Mouse (Mus musculus): Measurements from ENCODE around the gene Kcnk4. TPM values are rescaled to one million over a fixed set of nuclear protein-coding genes. Genes with fewer than 3 reads are reported as not detected.

Gene Kcnk4
- polyA plus RNA-seq, 1 experiment from 2014 or later: 1.1 TPM

- no peak overlapping the region for H3K27ac ChIP-seq
- no peaks in the 10 kb centered on the region for H3K27me3 ChIP-seq (replicated peaks)
- no peak for ATAC-seq (ENCODE audit: low FRiP score, low read depth)
- no peaks in the 10 kb centered on the region for H3K9me3 ChIP-seq
- H3K4me1 ChIP-seq: peaks cover 26% of the 10 kb centered on the region
- no peak overlapping the region for H3K9ac ChIP-seq
- no peak overlapping the region for H3K4me3 ChIP-seq
- no peak overlapping the region for H3K4me2 ChIP-seq (replicated peaks)
- 54% methylated on average over 9 of the region's 9 CpGs for WGBS
- H3K36me3 ChIP-seq: peaks cover 34% of the 10 kb centered on the region
Observed at GRCm38 (mm10) chr19:6954046-6954445, 19.7 kb upstream of the Kcnk4 start.

- Histone ChIP-seq H3K4me3 (no peak overlapping the region), H3K9ac (peak overlapping the region; percentile 67; the same call in 1 of the 2 replicates), H3K27me3 (replicated peaks) (no peaks in the 10 kb centered on the region), H3K27ac (no peak overlapping the region), H3K36me3 (peaks cover 24% of the 10 kb centered on the region; the same call in 1 of the 2 replicates), H3K4me2 (replicated peaks) (peak overlapping the region; percentile 97), H3K4me1 (peaks cover 26% of the 10 kb centered on the region), H3K9me3 (no peaks in the 10 kb centered on the region)
- ATAC-seq (ENCODE audit: low FRiP score, low read depth): no peak
- WGBS: 37% methylated on average over 3 of the region's 3 CpGs
Observed at GRCm38 (mm10) chr19:6952712-6953037, 18.4 kb upstream of the Kcnk4 start.

- H3K27ac ChIP-seq: peak overlapping the region; percentile 91
- no peaks in the 10 kb centered on the region for H3K27me3 ChIP-seq (replicated peaks)
- H3K4me1 ChIP-seq: peaks cover 26% of the 10 kb centered on the region
- 4% methylated on average over 31 of the region's 31 CpGs for WGBS
- ATAC-seq (ENCODE audit: low FRiP score, low read depth): peak; percentile 33
- H3K4me2 ChIP-seq (replicated peaks): peak overlapping the region; percentile 97
- H3K4me3 ChIP-seq: peak overlapping the region; percentile 49
- peaks cover 24% of the 10 kb centered on the region; the same call in 1 of the 2 replicates for H3K36me3 ChIP-seq
- H3K9me3 ChIP-seq: no peaks in the 10 kb centered on the region
- peak overlapping the region; percentile 67 for H3K9ac ChIP-seq
Observed at GRCm38 (mm10) chr19:6951994-6952711, 17.8 kb upstream of the Kcnk4 start.

- Histone ChIP-seq H3K4me3 (peak overlapping the region; percentile 49), H3K36me3 (peaks cover 24% of the 10 kb centered on the region; the same call in 1 of the 2 replicates), H3K4me1 (peaks cover 26% of the 10 kb centered on the region), H3K27ac (peak overlapping the region; percentile 91), H3K4me2 (replicated peaks) (peak overlapping the region; percentile 97), H3K9ac (peak overlapping the region; percentile 67), H3K9me3 (no peaks in the 10 kb centered on the region), H3K27me3 (replicated peaks) (no peaks in the 10 kb centered on the region)
- under 1% methylated on average over 35 of the region's 35 CpGs for WGBS
- peak; percentile 83 for ATAC-seq (ENCODE audit: low FRiP score, low read depth)
Observed at GRCm38 (mm10) chr19:6951381-6951968, 17.2 kb upstream of the Kcnk4 start.

GRCm38 (mm10) chr19:6950613-6951153 lies 16.4 kb upstream of the Kcnk4 start:
- H3K27me3 ChIP-seq (replicated peaks): no peaks in the 10 kb centered on the region
- H3K9ac ChIP-seq: peak overlapping the region; percentile 67
- peaks cover 19% of the 10 kb centered on the region; the same call in 1 of the 2 replicates for H3K36me3 ChIP-seq

GRCm38 (mm10) chr19:6949951-6950350 lies 15.6 kb upstream of the Kcnk4 start:
- peaks cover 26% of the 10 kb centered on the region for H3K4me1 ChIP-seq
- 52% methylated on average over 5 of the region's 5 CpGs for WGBS
- H3K27me3 ChIP-seq (replicated peaks): no peaks in the 10 kb centered on the region
- peak overlapping the region; percentile 67; the same call in 1 of the 2 replicates for H3K9ac ChIP-seq
- H3K9me3 ChIP-seq: no peaks in the 10 kb centered on the region
- H3K27ac ChIP-seq: no peak overlapping the region
- H3K4me2 ChIP-seq (replicated peaks): peak overlapping the region; percentile 97
- H3K36me3 ChIP-seq: peaks cover 12% of the 10 kb centered on the region; the same call in 1 of the 2 replicates
- ATAC-seq (ENCODE audit: low FRiP score, low read depth): no peak
- H3K4me3 ChIP-seq: peak overlapping the region; percentile 49

More at GRCm38 (mm10) chr19:6950613-6951153, 16.4 kb upstream of the Kcnk4 start:
- Histone ChIP-seq H3K4me3 (peak overlapping the region; percentile 49), H3K4me1 (peaks cover 26% of the 10 kb centered on the region), H3K27ac (peak overlapping the region; percentile 91), H3K9me3 (no peaks in the 10 kb centered on the region), H3K4me2 (replicated peaks) (peak overlapping the region; percentile 97)
- ATAC-seq (ENCODE audit: low FRiP score, low read depth): peak; percentile 58
- WGBS: under 1% methylated on average over 28 of the region's 28 CpGs

GRCm38 (mm10) chr19:6949532-6949931 lies 15.2 kb upstream of the Kcnk4 start:
- Histone ChIP-seq H3K4me2 (replicated peaks) (peak overlapping the region; percentile 97; the same call in 1 of the 2 replicates), H3K4me3 (no peak overlapping the region), H3K27ac (no peak overlapping the region), H3K9ac (no peak overlapping the region), H3K9me3 (no peaks in the 10 kb centered on the region), H3K4me1 (peaks cover 26% of the 10 kb centered on the region), H3K27me3 (replicated peaks) (no peaks in the 10 kb centered on the region), H3K36me3 (peaks cover 8% of the 10 kb centered on the region; the same call in 1 of the 2 replicates)
- ATAC-seq (ENCODE audit: low FRiP score, low read depth): no peak
- 95% methylated on average over 5 of the region's 5 CpGs for WGBS

GRCm38 (mm10) chr19:6948186-6948585 lies 13.9 kb upstream of the Kcnk4 start:
- 70% methylated on average over 4 of the region's 4 CpGs for WGBS
- H3K9me3 ChIP-seq: no peaks in the 10 kb centered on the region
- H3K4me3 ChIP-seq: no peak overlapping the region
- H3K4me1 ChIP-seq: peaks cover 23% of the 10 kb centered on the region
- H3K27me3 ChIP-seq (replicated peaks): no peaks in the 10 kb centered on the region
- no peak for ATAC-seq (ENCODE audit: low FRiP score, low read depth)
- peaks cover 3% of the 10 kb centered on the region; the same call in 1 of the 2 replicates for H3K36me3 ChIP-seq
- H3K9ac ChIP-seq: 0 out of 2 replicates have a peak overlapping the region, but pooled peaks have one; percentile 21
- H3K4me2 ChIP-seq (replicated peaks): no peak overlapping the region
- no peak overlapping the region for H3K27ac ChIP-seq

- no peaks in the 10 kb centered on the region for H3K27me3 ChIP-seq (replicated peaks)
Observed at GRCm38 (mm10) chr19:6947742-6948141, 13.4 kb upstream of the Kcnk4 start.

GRCm38 (mm10) chr19:6943709-6944108 lies 9.4 kb upstream of the Kcnk4 start:
- Histone ChIP-seq H3K27me3 (replicated peaks) (no peaks in the 10 kb centered on the region), H3K9ac (no peak overlapping the region), H3K9me3 (no peaks in the 10 kb centered on the region), H3K4me3 (no peak overlapping the region), H3K4me2 (replicated peaks) (no peak overlapping the region), H3K36me3 (peaks cover 3% of the 10 kb centered on the region; the same call in 1 of the 2 replicates), H3K4me1 (peaks cover 30% of the 10 kb centered on the region), H3K27ac (no peak overlapping the region)
- WGBS: 91% methylated on average over 6 of the region's 6 CpGs
- ATAC-seq (ENCODE audit: low FRiP score, low read depth): no peak

More at GRCm38 (mm10) chr19:6947742-6948141, 13.4 kb upstream of the Kcnk4 start:
- Histone ChIP-seq H3K4me3 (no peak overlapping the region), H3K27ac (no peak overlapping the region), H3K9ac (0 out of 2 replicates have a peak overlapping the region, but pooled peaks have one; percentile 21), H3K9me3 (no peaks in the 10 kb centered on the region), H3K4me1 (peaks cover 24% of the 10 kb centered on the region), H3K4me2 (replicated peaks) (no peak overlapping the region), H3K36me3 (peaks cover 3% of the 10 kb centered on the region; the same call in 1 of the 2 replicates)
- WGBS: 54% methylated on average over 4 of the region's 4 CpGs
- ATAC-seq (ENCODE audit: low FRiP score, low read depth): no peak

GRCm38 (mm10) chr19:6942764-6943163 lies 8.4 kb upstream of the Kcnk4 start:
- peaks cover 32% of the 10 kb centered on the region for H3K4me1 ChIP-seq
- H3K36me3 ChIP-seq: peaks cover 8% of the 10 kb centered on the region
- H3K4me3 ChIP-seq: peak overlapping the region; percentile 82
- H3K27ac ChIP-seq: peak overlapping the region; percentile 88; the same call in 1 of the 2 replicates
- no peaks in the 10 kb centered on the region for H3K9me3 ChIP-seq
- H3K4me2 ChIP-seq (replicated peaks): peak overlapping the region; percentile 87
- H3K9ac ChIP-seq: peak overlapping the region; percentile 89
- no peak for ATAC-seq (ENCODE audit: low FRiP score, low read depth)
- 0 out of 2 replicates have a peak, but pooled peaks cover 2% of the 10 kb centered on the region for H3K27me3 ChIP-seq (replicated peaks)
- 33% methylated on average over 5 of the region's 5 CpGs for WGBS

- H3K27ac ChIP-seq: peak within 1 kb of the TSS; percentile 88
- H3K4me3 ChIP-seq: peak within 1 kb of the TSS; percentile 82
- peak; percentile 83 for ATAC-seq (ENCODE audit: low FRiP score, low read depth)
- H3K27me3 ChIP-seq (replicated peaks): 0 out of 2 replicates have a peak, but pooled peaks cover 3% of the 10 kb centered on the region
- under 1% methylated on average over 27 of the region's 27 CpGs for WGBS
- H3K4me1 ChIP-seq: peaks cover 32% of the 10 kb centered on the region
- no peaks in the 10 kb centered on the region for H3K9me3 ChIP-seq
- peak within 1 kb of the TSS; percentile 87 for H3K4me2 ChIP-seq (replicated peaks)
- H3K9ac ChIP-seq: peak within 1 kb of the TSS; percentile 89
- peaks cover 8% of the 10 kb centered on the region for H3K36me3 ChIP-seq
Observed at GRCm38 (mm10) chr19:6942249-6942691, 8.0 kb upstream of the Kcnk4 start, which contains the start of gene Gpr137. Gene Gpr137 (minus strand): TSS chr19:6942480.

All from neural tube, embryonic 12.5 days (tissue).